Mouse (Mus musculus) stomach, embryonic 16.5 days (tissue): ENCODE measurements around the gene Apol7e. TPM values are rescaled to one million over a fixed set of nuclear protein-coding genes. Genes with fewer than 3 reads are reported as not detected.

Source experiments
- ATAC-seq: fragments of 200-750 bp; cut with Nextera tagmentation; 2 replicates; pipeline ENCODE4 v1.8.0; 2017; ENCODE audit warnings: moderate number of reproducible peaks, moderate TSS enrichment; ENCODE audit not compliant: insufficient read depth, low FRiP score
- H3K27ac ChIP-seq: fragments of 300-500 bp; sonication (generic); 2 replicates; pipeline ENCODE4 v1.5.1; 2014; ENCODE audit warnings: low read length
- H3K27me3 ChIP-seq: fragments of 300-500 bp; sonication (generic); 2 replicates; pipeline ENCODE4 v1.6.1; 2014; ENCODE audit warnings: low read length, control low read depth, mixed read lengths; ENCODE audit not compliant: control insufficient read depth, insufficient read depth
- H3K36me3 ChIP-seq: fragments of 300-500 bp; sonication (generic); 2 replicates; pipeline ENCODE4 v1.6.1; 2014; ENCODE audit warnings: low read length; ENCODE audit not compliant: control insufficient read depth, insufficient read depth
- H3K4me1 ChIP-seq: fragments of 300-500 bp; sonication (generic); 2 replicates; pipeline ENCODE4 v1.6.1; 2014; ENCODE audit warnings: low read length, control low read depth, mixed read lengths; ENCODE audit not compliant: control insufficient read depth, insufficient read depth
- H3K4me2 ChIP-seq: fragments of 300-500 bp; sonication (generic); 2 replicates; pipeline ENCODE4 v1.6.1; 2014; ENCODE audit warnings: low read depth, low read length, mixed read lengths
- H3K4me3 ChIP-seq: fragments of 300-500 bp; sonication (generic); replicated peaks from 2 replicates; pipeline ENCODE4 v1.5.1; 2014; ENCODE audit warnings: mild to moderate bottlenecking, low read length
- H3K9ac ChIP-seq: fragments of 300-500 bp; sonication (generic); 2 replicates; pipeline ENCODE4 v1.6.1; 2014; ENCODE audit warnings: low read length
- H3K9me3 ChIP-seq: fragments of 300-500 bp; sonication (generic); replicated peaks from 2 replicates; pipeline ENCODE4 v1.6.1; 2016; ENCODE audit warnings: low read length, control low read depth; ENCODE audit not compliant: control insufficient read depth
- WGBS: fragments of 180-500 bp; shearing (Covaris S2); extraction: QIAGEN DNeasy Blood & Tissue Kit; methylation state at CpG from one replicate; pipeline ENCODE4 v1.1.7; 2014; 5-methylcytosine and 5-hydroxymethylcytosine counted together
- polyA plus RNA-seq: library from polyadenylated mRNA; unstranded; fragments of >200 nt; fragmentation: Nextera tagmentation; extraction: Ambion mirVana; gene quantifications from 2 replicates; pipeline ENCODE4 v1.2.1, GENCODE M21; 2015

Gene Apol7e
- polyA plus RNA-seq, 1 experiment from 2014 or later, result 0.35 TPM

- Histone ChIP-seq H3K4me3 (no peak overlapping the region), H3K4me1 (peaks cover 11% of the 10 kb centered on the region; the same call in 1 of the 2 replicates), H3K9me3 (no peaks in the 10 kb centered on the region), H3K9ac (no peak overlapping the region), H3K4me2 (no peak overlapping the region), H3K27me3 (no peaks in the 10 kb centered on the region), H3K27ac (no peak overlapping the region), H3K36me3 (peaks cover 46% of the 10 kb centered on the region)
- 73% methylated on average over 22 of the region's 22 CpGs for WGBS
- ATAC-seq, result no peak
Measured at GRCm38 (mm10) chr15:77761561-77762380, 63.1 kb downstream of the Apol7e start.

GRCm38 (mm10) chr15:77763050-77763449 is 64.4 kb downstream of the Apol7e start:
- no peak overlapping the region for H3K9ac ChIP-seq
- WGBS, result 92% methylated on average over 16 of the region's 16 CpGs
- peaks cover 58% of the 10 kb centered on the region for H3K36me3 ChIP-seq
- no peak overlapping the region for H3K27ac ChIP-seq
- no peak overlapping the region for H3K4me3 ChIP-seq
- H3K9me3 ChIP-seq, result no peaks in the 10 kb centered on the region
- ATAC-seq, result no peak
- H3K4me1 ChIP-seq, result peaks cover 11% of the 10 kb centered on the region; the same call in 1 of the 2 replicates
- no peaks in the 10 kb centered on the region for H3K27me3 ChIP-seq
- H3K4me2 ChIP-seq, result no peak overlapping the region

- no peak overlapping the region for H3K4me2 ChIP-seq
- H3K9me3 ChIP-seq, result no peaks in the 10 kb centered on the region
- no peaks in the 10 kb centered on the region for H3K27me3 ChIP-seq
- 66% methylated on average over 11 of the region's 11 CpGs for WGBS
- H3K9ac ChIP-seq, result peak overlapping the region; percentile 14; the same call in 1 of the 2 replicates
- peaks cover 65% of the 10 kb centered on the region for H3K36me3 ChIP-seq
- ATAC-seq, result no peak
- peak overlapping the region; percentile 62 for H3K27ac ChIP-seq
- H3K4me1 ChIP-seq, result peaks cover 11% of the 10 kb centered on the region; the same call in 1 of the 2 replicates
- H3K4me3 ChIP-seq, result no peak overlapping the region
Measured at GRCm38 (mm10) chr15:77763702-77764101, 65.0 kb downstream of the Apol7e start.

- Histone ChIP-seq H3K27ac (peak overlapping the region; percentile 62), H3K27me3 (no peaks in the 10 kb centered on the region), H3K9me3 (no peaks in the 10 kb centered on the region), H3K4me3 (no peak overlapping the region), H3K4me1 (peaks cover 11% of the 10 kb centered on the region; the same call in 1 of the 2 replicates), H3K4me2 (no peak overlapping the region), H3K36me3 (peaks cover 70% of the 10 kb centered on the region), H3K9ac (peak overlapping the region; percentile 14; the same call in 1 of the 2 replicates)
- ATAC-seq, result peak; percentile 31; the same call in 1 of the 2 replicates
- 63% methylated on average over 13 of the region's 13 CpGs for WGBS
Measured at GRCm38 (mm10) chr15:77764391-77765006, 65.8 kb downstream of the Apol7e start.

- 88% methylated on average over 16 of the region's 16 CpGs for WGBS
- no peaks in the 10 kb centered on the region for H3K9me3 ChIP-seq
- H3K27ac ChIP-seq, result no peak overlapping the region
- no peaks in the 10 kb centered on the region for H3K27me3 ChIP-seq
- H3K9ac ChIP-seq, result no peak overlapping the region
- H3K36me3 ChIP-seq, result peaks cover 79% of the 10 kb centered on the region
- no peak overlapping the region for H3K4me3 ChIP-seq
- H3K4me2 ChIP-seq, result no peak overlapping the region
- ATAC-seq, result no peak
- H3K4me1 ChIP-seq, result peaks cover 11% of the 10 kb centered on the region; the same call in 1 of the 2 replicates
Measured at GRCm38 (mm10) chr15:77765484-77766093, 66.9 kb downstream of the Apol7e start.

GRCm38 (mm10) chr15:77766981-77767380 is 68.3 kb downstream of the Apol7e start:
- Histone ChIP-seq H3K27me3 (no peaks in the 10 kb centered on the region), H3K27ac (no peak overlapping the region), H3K4me2 (no peak overlapping the region), H3K9ac (no peak overlapping the region), H3K4me3 (no peak overlapping the region), H3K9me3 (no peaks in the 10 kb centered on the region), H3K4me1 (peaks cover 11% of the 10 kb centered on the region; the same call in 1 of the 2 replicates), H3K36me3 (peaks cover 81% of the 10 kb centered on the region)
- WGBS, result 91% methylated on average over 11 of the region's 11 CpGs
- ATAC-seq, result no peak

Other genes with a start within 250 kb of the Apol7e start
- not detected in 2 replicates for gene Apol10a, start 221.8 kb upstream of the Apol7e start, polyA plus RNA-seq
- gene Apol11a, start 190.6 kb upstream of the Apol7e start, polyA plus RNA-seq, result not detected in 2 replicates
- gene Apol7c, start 165.5 kb upstream of the Apol7e start, polyA plus RNA-seq, result 0.46 and 0.75 TPM in 2 replicates
- not detected in 2 replicates for gene 1700025B11Rik, start 137.0 kb upstream of the Apol7e start, polyA plus RNA-seq
- 0.18 and 0.47 TPM in 2 replicates for gene Apol10b, start 102.7 kb upstream of the Apol7e start, polyA plus RNA-seq
- gene Gm36245, start 99.6 kb upstream of the Apol7e start, polyA plus RNA-seq, result not detected in 2 replicates
- 0.19 and 0.41 TPM in 2 replicates for gene Apol11b, start 55.6 kb upstream of the Apol7e start, polyA plus RNA-seq
- 0.37 TPM in 1 of 2 replicates, not detected in the other for gene Apol9b, start 30.2 kb downstream of the Apol7e start, polyA plus RNA-seq
- 1.2 TPM in 2 replicates for gene Apol8, start 58.1 kb downstream of the Apol7e start, polyA plus RNA-seq
- gene Myh9, start 143.3 kb downstream of the Apol7e start, polyA plus RNA-seq, result 54.5 and 63.5 TPM in 2 replicates
- gene Txn2, start 230.1 kb downstream of the Apol7e start, polyA plus RNA-seq, result 232 and 253 TPM in 2 replicates